In genomic region chr2:164918325-164918724, GRCm38 (mm10) we compare ENCODE assay signal across 7 mouse cellular contexts. TPM values are rescaled to one million over a fixed set of nuclear protein-coding genes. Genes with fewer than 3 reads are reported as not detected.
A peak's percentile ranks its signal among the peaks of the same experiment; 100 is the strongest.
DNase-seq lines count a peak whose midpoint lies in the region.

No protein-coding gene starts in this region.

- DNase-seq in kidney, postnatal 4 days: peak; percentile 58 to 61
- no peak for DNase-seq in kidney, adult 18-20 months
- peak; percentile 36 for DNase-seq in MEL-GATA-1-ER (ENCODE audit: extremely low read depth, low read depth)
- DNase-seq in embryo, embryonic 9.5 days (ENCODE audit: extremely low spot score): peak; percentile 30
- DNase-seq in retina, embryonic 14.5 days (ENCODE audit: low spot score): peak; percentile 61
- DNase-seq in left cerebral cortex, adult 9 months (ENCODE audit: low spot score in 2 of 2): no peak
- DNase-seq in layer of hippocampus, adult 18-20 months (ENCODE audit: low spot score in 2 of 2): no peak

RNA-seq across cellular contexts. Expression of gene Zfp335, which starts 6.8 kb away (rescaled TPM):
- 10 to 100 TPM; 25.9 to 26.8 TPM for total RNA-seq in layer of hippocampus, adult 18-20 months (2021)

RNA-seq across cellular contexts. Expression of gene Mmp9, which starts 22.3 kb away (rescaled TPM):
- 1 to 10 TPM; 1.5 to 1.6 TPM for total RNA-seq in layer of hippocampus, adult 18-20 months (2021)

RNA-seq across cellular contexts. Expression of gene Pcif1, which starts 39.2 kb away (rescaled TPM):
- total RNA-seq in layer of hippocampus, adult 18-20 months (2021): 10 to 100 TPM; 41.9 to 45.2 TPM

RNA-seq across cellular contexts. Expression of gene Slc12a5, which starts 42.3 kb away (rescaled TPM):
- 100 to 1,000 TPM; 396 to 408 TPM for total RNA-seq in layer of hippocampus, adult 18-20 months (2021)

Comparison
In these comparisons a context has a peak if more than half of its experiments do, and no peak if none do; other contexts are left out.
1. DNase-seq: peak in kidney, postnatal 4 days (2 of 2), MEL-GATA-1-ER (single experiment), embryo, embryonic 9.5 days (single experiment) and retina, embryonic 14.5 days (single experiment); none in kidney, adult 18-20 months (single experiment), left cerebral cortex, adult 9 months (0 of 2) and layer of hippocampus, adult 18-20 months (0 of 2).